Mouse (Mus musculus): ENCODE data around the gene Tbrg4. TPM values are rescaled to one million over a fixed set of nuclear protein-coding genes. Genes with fewer than 3 reads are reported as not detected.
"Not testable (repeated sequence)": the region's sequence is repeated elsewhere in the genome, so short reads cannot be mapped to it uniquely, and the experiment has no call there.

Tbrg4 gene
- 85.1 and 90.4 TPM in 2 replicates for total RNA-seq (2021)
- long read RNA-seq, experiment 1, transcript Tbrg4-201 (12 exons, 2,290 nt): major isoform, 26 of 44 reads
- long read RNA-seq, experiment 1, partial matches to known transcripts: 6 of 44 reads
- long read RNA-seq, experiment 1, other reads (novel, unspliced or antisense): 8 of 44 reads
- long read RNA-seq, experiment 2, transcript Tbrg4-201 (12 exons, 2,290 nt): major isoform, 18 of 40 reads
- long read RNA-seq, experiment 2, partial matches to known transcripts: 11 of 40 reads
- long read RNA-seq, experiment 2, other reads (novel, unspliced or antisense): 7 of 40 reads

DNA sequence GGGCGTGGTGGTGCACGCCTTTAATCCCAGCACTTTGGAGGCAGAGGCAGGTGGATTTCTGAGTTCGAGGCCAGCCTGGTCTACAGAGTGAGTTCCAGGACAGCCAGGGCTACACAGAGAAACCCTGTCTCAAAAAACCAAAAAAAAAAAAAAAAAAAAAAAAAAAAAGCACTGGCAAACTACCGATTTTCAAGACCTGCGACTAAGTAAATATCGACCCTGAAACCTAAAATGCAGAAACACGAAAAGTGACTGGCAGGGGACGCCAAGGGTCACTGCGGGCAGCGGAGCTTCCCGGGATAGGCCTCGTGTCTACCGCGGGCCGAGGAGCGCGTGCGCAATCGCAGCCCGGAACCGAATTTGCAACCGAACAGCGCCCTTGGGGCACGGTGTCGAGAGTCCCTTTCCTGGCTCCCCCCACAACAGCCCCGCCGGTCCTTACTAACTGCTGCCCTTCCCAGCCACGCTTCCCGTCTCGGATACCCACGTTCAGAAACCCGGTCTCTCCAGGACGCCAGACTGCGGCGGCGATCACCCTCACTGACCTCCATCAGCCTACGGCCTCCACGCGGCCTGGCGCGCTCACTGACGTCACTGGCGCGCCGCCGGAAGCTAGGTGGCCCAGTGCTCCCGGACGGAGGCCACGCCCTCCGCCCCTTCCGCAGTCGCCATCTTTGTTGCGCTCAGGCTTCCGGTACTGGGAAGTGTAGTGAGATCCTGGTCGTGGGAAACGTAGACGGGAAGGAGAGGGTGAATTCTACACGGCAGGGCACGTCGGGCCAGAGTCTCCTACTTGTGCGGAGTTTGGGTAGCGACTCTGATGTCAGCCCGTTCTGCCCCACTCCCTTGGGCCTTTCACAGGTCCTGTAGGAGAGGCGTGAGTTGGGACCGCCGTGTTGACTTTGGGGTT is at the start of gene Tbrg4:
Gene Tbrg4, minus strand, starts transcription at position 590 of the 910 bp plus-strand sequence.
- peak; percentile 95 for DNase-seq

DNA sequence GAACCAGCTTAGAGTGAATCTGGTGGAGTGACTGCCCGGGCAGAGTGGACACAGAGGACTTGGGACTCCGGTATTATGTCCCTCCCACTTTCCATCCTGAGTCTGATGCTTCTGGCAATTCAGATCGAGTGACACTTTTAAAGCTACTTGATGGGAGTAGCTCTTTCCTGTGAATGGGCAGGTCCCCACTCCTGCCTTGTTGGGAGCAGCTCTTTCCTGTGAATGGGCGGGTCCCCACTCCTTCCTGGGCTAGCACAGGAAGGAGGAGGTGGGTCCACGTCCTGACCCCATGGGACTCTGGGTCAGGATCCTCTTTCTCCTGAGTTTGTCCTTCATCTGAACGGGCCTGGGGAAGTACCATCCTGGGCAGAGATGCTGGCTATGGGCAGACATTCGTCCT is 49.5 kb upstream of the Tbrg4 start:
- peak; percentile 29 for DNase-seq

DNA sequence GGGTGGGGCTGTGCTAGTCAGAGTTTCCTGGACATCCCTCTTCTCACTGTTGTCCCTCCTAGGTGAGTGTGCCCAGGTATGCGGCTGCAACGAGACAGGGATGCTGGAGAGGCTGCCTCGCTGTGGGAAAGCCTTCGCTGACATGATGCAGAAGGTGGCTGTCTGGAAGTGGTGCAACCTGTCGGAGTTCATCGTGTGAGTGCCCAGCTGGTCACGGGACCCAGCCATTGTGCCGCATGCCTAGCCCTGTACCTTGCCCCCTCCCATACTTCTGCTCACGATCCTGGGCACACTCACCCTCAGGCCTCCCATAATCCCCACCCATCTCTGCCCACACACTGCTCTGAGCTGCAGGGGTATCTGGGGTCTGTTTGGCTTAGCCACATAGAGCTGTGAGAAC is 48.8 kb upstream of the Tbrg4 start:
- no peak for DNase-seq

DNA sequence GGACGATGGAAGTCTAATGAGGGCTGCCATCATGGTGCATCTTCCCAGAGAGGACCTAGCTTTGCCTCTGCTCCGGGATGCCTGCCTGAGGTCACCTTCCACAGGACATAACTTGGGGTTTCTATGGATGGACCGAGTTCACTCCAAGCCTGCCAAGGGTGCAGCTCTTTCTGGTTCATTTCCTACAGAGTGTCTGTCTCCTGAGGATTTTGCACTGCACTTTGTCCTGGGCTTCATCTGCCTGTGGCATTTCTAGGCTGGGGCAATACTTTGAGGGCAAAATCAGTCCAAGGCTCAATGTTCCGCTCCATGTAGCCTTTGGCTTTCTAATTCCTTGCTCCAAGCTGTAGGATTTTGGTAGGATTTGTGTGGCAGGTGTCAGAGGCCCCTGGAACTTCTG is 45.0 kb upstream of the Tbrg4 start:
- DNase-seq: no peak

DNA sequence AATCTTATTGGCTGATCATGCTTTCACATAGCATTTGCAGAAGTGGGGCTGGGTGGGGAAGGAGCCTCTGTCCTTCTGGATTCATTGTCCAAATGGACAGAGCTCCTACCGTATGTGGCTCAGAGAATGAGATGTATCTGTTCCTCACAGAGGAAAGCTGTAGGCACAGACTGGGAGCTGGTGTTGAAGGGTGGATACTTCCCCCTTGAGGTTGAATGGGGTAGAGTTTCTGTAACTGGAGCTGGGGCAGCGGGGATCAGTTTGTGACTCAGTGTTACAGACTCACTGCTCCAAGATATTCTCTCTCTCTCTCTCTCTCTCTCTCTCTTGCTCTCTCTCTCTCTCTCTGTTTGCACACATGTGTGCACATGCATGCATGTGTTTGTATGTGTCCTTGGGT is 44.2 kb upstream of the Tbrg4 start:
- DNase-seq: no peak

DNA sequence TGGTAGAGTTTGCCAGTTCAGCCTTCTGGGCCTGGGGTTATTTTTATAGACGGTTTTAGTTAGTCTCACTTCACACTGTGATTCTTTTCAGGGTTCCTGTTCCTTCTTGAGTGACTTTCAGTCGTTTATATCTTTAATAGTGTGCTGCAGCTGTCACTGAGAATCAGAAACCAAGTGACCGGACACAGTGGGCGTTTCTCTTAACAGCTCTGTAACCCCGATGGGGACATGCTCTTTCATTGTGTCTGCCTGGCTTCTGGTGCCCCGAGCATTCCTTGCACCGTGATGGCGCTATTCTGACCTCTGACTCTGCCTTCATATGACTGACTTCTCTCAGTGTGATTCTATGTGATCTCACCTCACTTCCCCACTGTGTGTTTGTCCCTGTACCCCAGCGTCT is 43.2 kb upstream of the Tbrg4 start:
- no peak for DNase-seq

DNA sequence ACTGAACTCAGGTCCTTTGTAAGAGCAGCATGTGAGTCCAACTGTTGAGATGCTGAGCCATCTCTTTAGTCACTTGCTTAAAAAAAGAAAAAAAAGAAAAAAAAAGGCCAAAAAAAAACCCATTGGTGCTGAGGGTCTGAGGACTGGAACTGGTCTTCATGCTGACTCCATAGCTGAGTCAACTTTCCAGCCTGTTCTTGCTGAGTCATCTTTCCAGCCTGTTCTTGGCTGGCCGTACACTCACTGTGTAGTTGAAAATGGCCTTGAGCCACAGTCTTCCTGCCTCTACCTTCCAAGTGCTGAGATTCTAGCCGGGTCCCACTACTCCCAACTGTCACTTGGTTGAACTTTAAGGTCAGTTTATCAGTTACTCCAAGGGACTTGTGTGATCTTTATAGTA is 40.8 kb upstream of the Tbrg4 start:
- no peak for DNase-seq

DNA sequence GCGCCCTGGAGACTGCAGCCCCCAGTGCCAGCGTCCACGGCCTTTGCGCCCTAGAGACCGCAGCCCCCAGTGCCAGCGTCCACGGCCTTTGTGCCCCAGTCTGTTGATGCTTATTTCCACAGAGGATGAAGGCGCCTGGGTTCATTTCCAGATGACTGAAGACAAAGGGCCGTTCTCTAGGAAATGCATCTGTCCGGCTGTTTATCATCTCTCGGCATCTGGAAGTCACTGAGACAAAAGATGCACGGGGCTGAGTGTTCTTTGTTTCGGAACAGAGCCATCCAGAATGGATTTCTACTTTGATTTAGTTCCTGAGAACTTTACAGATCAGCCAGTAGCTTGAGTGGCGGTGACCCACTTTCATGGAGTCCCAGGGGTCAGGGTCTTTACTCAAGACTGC is 35.3 kb upstream of the Tbrg4 start:
- DNase-seq: no peak

DNA sequence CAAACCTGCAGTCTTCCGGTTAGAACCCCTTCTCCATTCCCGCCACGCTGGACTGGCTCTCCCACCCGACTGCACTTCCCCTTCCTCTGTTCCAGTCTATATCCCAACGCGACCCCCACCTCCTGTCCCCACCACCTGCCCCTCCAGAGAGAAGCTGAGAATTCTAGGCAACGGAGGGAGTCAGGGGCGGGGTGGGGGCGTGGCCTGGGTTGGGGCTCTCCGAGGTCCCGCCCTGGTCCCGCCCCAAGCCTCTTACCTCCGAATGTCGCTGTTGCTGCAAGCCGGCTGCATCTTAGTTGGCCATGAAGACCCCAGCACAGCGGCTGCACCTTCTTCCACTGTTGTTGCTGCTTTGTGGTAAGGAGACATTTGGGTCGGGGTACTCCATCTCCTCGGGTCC is 32.4 kb upstream of the Tbrg4 start, which contains the start of gene Ramp3:
Gene Ramp3, plus strand, starts transcription at position 251 of the 400 bp plus-strand sequence.
- DNase-seq: peak; percentile 71

DNA sequence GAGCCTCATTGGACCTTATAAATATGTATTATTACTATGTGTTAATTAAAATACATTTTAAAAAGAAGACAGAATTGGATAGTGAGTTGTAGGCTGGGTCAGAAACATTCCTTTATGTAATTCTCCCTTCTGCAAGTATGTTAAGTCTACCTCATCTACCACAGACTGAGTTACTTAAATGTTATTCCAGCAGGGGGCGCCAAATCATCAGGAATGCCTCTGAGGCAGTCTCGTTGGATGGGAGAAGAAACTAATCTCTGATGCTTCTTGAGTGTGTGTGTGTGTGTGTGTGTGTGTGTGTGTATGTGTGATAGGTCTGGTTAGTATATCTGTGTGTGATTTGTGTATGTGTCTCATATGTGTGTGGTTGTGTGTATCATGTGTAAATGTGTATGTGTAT is 29.0 kb upstream of the Tbrg4 start:
- peak; percentile 91 for DNase-seq

DNA sequence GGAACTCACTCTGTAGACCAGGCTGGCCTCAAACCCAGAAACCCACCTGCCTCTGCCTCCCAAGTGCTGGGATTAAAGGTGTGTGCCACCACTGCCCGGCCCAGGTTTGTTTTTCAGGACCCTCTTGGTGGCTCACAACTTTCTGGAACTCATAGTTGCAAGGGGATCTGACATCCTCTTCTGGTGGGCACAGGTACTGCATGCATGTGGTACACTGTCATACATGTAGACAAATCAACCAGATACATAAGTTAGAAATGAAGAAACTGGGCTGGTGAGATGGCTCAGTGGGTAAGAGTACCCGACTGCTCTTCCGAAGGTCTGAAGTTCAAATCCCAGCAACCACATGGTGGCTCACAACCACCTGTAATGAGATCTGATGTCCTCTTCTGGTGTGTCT is 27.1 kb upstream of the Tbrg4 start:
- not testable (repeated sequence) for DNase-seq

DNA sequence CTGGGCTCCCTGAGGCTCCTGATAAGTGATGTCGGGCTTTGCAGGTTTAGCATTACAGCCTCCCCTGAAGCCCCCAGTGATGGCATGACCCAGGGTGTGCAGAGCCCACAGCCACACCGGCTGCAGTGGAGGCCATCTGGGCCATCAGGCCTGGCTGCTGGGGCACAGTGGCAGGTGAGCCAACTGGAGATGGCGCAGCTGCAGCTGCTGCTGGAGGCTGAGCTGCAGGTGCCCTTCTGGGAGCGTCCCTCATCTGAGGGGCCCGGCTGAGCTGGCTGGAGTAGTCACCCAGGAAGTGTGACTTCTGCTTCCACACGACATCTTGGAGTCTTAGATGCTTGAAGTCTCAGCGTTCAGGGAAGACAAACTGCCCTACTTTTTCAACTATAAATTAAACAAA is 24.7 kb upstream of the Tbrg4 start:
- no peak for DNase-seq

DNA sequence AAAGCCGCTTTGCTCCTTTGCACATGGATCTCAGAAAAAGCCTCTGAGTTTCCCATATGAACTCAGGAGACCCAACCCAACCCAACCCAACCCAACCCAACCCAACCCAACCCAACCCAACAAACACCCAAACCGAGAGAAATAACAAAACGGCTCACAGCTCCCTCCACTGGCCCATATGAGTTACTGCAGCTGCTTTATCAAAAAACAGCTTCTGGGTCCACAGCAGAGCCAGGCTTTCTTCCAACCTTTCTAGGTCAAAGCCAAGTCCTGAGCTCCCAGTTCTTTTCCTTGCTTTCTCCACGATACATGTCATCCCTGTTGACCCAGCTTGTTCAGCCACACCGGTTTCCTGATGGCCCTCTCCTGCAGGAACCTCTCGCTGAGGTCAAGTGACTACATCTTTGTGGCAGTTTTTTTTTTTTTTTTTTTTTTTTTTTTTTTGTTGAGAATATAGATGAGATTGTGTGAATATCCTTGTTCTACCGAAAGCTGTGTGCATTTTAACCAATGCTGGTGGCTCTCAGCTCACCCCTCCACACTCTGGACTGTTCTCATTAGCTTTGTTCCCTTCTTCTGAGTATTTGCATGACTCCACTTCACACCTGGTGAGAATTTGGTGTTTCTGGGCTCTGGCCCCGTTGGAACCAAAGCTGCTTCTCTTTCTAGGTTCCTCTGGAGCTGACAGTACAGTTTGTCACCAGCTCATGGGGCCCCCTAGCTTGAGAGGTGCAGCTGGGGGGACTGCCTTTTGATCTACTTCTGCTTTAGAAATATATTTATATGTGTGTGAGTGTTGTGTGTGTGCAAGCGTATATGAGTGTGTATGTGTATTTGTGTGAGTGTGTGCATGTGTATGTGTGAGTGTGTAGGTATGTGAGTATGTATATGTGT is 22.2 kb upstream of the Tbrg4 start:
- DNase-seq: no peak

DNA sequence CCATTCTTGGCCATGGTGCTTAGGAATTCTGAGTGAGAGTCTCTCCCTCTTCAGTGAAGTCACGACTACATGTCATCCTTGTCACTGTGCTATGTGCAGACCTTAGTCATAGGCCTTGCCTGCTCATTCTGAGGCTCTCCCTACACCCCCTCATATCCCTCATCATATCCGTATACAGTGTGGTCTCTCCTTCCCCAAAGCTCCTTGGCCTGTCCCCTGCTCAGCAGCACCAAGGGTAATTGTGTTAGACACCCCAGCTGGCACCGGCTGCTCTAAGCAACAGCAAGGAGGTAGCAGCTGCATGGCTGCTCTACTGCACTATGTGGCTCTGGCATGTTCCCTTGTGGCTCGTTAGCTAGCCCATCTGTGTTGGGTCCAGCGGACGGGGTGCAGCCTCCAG is 18.7 kb upstream of the Tbrg4 start:
- no peak for DNase-seq

DNA sequence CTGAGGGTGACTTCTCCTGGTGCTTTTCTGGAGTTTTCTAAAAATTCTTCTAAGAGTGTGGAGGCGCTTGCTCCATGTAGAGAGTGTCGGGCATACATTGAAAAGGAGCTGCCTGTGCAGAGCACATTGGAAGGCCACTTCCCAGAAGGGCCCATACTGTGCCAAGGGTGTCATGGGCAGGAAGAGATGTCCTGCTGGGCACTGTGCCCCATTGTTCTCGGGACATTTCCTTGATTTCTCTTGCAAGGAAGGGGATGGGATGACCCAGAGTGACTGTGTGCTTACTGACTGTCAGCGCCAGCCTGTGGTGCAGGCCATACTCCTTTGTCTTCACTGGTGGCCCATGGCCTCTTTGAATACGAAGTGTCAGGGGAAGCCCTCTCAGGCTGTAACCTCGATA is 13.2 kb upstream of the Tbrg4 start:
- no peak for DNase-seq

DNA sequence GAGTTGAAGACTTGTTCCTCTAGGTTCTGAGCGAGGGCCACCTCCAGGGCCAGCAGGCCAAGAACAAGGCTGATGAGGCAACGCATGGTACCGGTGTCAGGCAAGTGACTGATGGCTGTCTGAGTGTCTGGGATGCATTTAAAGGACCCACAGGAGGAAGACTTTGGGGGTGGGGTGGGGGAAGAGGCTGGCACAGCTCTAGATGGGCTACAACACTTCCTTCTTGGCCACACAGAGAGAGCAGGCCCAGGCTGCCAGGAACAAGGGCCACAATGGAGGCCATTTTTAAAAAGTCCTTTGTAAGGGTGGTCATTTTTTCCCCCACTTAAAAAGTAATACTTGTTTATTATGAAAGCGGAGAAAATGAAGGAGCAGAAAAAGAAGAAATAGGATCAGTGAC is 12.7 kb upstream of the Tbrg4 start, which contains the start of gene Wap:
Gene Wap, minus strand, starts transcription at position 101 of the 400 bp plus-strand sequence.
- no peak for DNase-seq

DNA sequence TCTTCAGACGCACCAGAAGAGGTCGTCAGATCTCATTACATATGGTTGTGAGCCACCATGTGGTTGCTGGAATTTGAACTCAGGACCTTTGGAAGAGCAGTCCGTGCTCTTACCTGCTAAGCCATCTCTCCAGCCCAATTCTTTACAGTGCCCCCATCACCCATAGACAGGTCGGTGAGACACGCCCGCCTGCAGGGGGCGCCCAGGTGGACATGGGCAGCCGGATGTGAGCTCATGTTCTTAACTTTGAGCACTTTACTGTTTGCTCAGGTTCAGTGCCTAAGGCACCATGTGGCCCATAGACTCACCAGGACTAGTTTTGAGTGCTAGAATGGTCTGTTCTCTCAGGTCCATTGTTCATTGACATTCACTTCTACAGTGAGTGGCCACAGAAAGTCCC is 10.3 kb upstream of the Tbrg4 start:
- no peak for DNase-seq

DNA sequence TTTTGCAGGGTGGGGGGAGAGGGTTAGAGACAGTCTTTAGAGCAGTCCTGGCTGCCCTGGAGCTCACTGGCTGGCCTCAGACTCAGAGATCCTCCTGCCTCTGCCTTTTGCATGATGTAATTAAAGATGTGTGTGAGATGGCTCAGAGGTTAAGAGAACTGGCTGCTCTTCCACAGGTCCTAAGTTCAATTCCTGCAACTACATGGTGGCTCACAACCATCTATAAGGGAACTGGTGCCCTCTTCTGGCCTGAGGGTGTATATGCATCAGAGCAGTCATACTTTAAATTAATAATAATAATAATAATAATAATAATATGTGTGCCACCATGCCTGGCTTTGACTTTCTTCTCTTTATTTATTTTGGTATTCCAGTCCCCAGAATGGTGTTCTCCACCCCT is 3.8 kb upstream of the Tbrg4 start:
- DNase-seq: no peak

DNA sequence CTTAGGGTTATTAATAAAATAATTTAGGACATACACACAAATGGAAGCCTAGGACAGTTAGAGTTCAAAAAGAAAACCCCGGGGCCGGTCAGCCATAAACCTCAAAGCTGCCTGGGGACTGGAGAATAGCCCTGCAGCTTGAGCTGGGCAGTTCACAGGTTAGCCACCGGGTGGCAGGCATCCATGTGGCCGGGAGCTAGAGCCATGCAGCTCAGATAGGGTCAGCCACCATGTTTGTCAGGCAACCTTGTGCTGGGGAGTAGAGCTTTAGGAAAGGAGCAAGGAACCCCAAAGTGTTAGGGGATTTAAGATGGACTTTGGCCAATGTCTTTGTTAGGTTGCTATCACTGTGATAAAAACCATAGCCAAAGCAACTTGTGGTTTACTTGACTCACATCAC is 2.7 kb upstream of the Tbrg4 start:
- DNase-seq: peak; percentile 81

DNA sequence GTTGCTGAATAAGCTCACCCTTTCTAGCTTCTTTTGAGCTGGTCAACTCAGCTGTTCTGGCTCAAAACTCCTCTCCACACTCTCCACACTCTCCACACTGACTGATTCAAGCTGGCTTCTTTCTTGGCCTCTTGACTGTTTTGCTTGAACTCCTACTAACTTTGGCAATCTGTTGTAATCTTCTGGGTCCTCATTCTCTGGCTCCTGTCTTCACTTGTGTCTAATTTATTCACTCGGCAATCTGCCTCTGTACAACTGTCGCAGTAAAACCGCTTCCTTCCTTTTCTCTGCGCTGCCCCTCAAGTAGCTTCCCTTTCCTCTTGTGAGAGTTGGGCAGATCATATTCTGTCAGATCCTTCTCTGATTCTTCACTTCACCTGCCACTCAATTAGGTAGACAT is 1.9 kb upstream of the Tbrg4 start:
- no peak for DNase-seq

DNA sequence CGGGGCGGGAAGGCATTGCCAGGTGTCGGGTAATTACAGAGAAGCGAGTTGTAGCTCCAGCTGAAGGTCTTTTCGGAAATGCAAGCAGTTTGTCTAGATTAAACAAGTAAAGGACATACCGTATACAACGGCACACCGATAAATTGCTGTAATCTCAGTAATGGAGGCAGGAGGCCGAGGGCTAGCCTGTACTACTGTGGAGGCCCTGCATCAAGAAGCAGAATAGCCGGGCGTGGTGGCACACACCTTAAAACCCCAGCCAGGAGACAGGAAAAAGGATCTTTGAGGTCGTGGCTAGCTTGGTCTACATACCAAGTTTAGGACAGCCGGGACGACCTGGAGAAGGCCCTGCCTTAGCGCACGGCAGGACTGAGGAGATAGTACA is 513 bp upstream of the Tbrg4 start:
- DNase-seq: no peak

DNA sequence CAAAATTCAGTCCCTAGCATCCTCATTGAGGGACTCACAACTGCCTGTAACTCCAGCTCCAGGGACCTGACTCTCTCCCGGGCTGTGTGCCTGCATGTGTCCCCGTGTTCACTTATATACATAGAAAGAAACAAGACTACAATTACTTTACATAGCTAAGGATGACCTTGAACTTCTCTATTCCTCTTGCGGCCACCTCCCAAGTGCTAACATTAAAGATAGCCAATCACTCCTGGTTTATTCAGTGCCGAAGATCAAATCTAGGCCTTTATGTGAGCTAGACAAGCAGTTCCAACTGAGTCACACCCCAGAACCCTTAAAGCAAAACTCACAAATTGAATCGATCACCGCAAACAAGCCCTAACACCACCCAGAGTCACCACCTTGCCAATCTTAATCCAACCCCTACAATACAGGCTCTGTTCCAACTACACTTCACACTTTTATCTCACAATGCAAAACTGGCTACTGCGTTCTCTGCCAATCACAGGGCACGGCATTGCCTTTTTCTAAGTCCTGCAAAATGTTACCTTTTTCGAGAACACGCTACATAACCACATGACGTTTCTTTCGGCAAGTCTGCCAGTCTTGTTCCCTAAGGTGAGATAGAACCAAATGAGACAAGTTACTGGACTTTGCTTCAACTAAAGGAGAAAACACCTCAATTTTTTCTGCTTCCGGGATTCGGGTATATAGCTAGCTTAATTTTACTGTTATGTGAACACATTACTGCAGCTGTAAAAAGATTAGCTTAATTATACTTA is 1.1 kb downstream of the Tbrg4 start:
- no peak for DNase-seq

Data from adrenal gland, postnatal 14 days (tissue).